Mouse (Mus musculus): Measurements from ENCODE around the gene Guk1.
A peak's percentile ranks its signal among the peaks of the same experiment; 100 is the strongest.

Guk1 gene

GRCm38 (mm10) chr11:59226787-59227603 lies 35.0 kb upstream of the Guk1 start:
- TF ChIP-seq POU5F1 (IDR thresholded peaks at IDR 0.05; ENCODE audit: borderline replicate concordance, low read length) (no peak), CTCF (conservative IDR thresholded peaks at IDR 0.05; ENCODE audit: low read length) (no peak)
- H3K36me3 ChIP-seq (ENCODE audit: insufficient read depth, low read length): peaks cover 48% of the 10 kb centered on the region
- H3K4me3 ChIP-seq (replicated peaks; ENCODE audit: low read length): peak overlapping the region; percentile 99
- peaks cover 68% of the 10 kb centered on the region for H3K4me1 ChIP-seq (replicated peaks; ENCODE audit: low read depth, low read length)
- H3K27me3 ChIP-seq (ENCODE audit: insufficient read depth, low read length): no peaks in the 10 kb centered on the region
- H3K9me3 ChIP-seq (ENCODE audit: low read length): no peaks in the 10 kb centered on the region

- Histone ChIP-seq H3K9me3 (ENCODE audit: low read length) (no peaks in the 10 kb centered on the region), H3K36me3 (ENCODE audit: insufficient read depth, low read length) (peaks cover 55% of the 10 kb centered on the region), H3K27me3 (ENCODE audit: insufficient read depth, low read length) (no peaks in the 10 kb centered on the region), H3K4me3 (replicated peaks; ENCODE audit: low read length) (peak overlapping the region; percentile 99), H3K4me1 (replicated peaks; ENCODE audit: low read depth, low read length) (peaks cover 76% of the 10 kb centered on the region)
- TF ChIP-seq NANOG (IDR thresholded peaks at IDR 0.05; ENCODE audit: borderline replicate concordance, low read length) (no peak), POU5F1 (IDR thresholded peaks at IDR 0.05; ENCODE audit: borderline replicate concordance, low read length) (no peak), CTCF (conservative IDR thresholded peaks at IDR 0.05; ENCODE audit: low read length) (no peak)
Observed at GRCm38 (mm10) chr11:59226251-59226650, 34.2 kb upstream of the Guk1 start.

- Histone ChIP-seq H3K27me3 (ENCODE audit: insufficient read depth, low read length) (no peaks in the 10 kb centered on the region), H3K36me3 (ENCODE audit: insufficient read depth, low read length) (peaks cover 66% of the 10 kb centered on the region), H3K9me3 (ENCODE audit: low read length) (no peaks in the 10 kb centered on the region), H3K4me3 (replicated peaks; ENCODE audit: low read length) (no peak overlapping the region), H3K4me1 (replicated peaks; ENCODE audit: low read depth, low read length) (peaks cover 81% of the 10 kb centered on the region)
- TF ChIP-seq CTCF (conservative IDR thresholded peaks at IDR 0.05; ENCODE audit: low read length) (no peak), NANOG (IDR thresholded peaks at IDR 0.05; ENCODE audit: borderline replicate concordance, low read length) (no peak)
Observed at GRCm38 (mm10) chr11:59225167-59225566, 33.2 kb upstream of the Guk1 start.

GRCm38 (mm10) chr11:59224470-59224869 lies 32.5 kb upstream of the Guk1 start:
- TF ChIP-seq NANOG (IDR thresholded peaks at IDR 0.05; ENCODE audit: borderline replicate concordance, low read length) (no peak), POU5F1 (IDR thresholded peaks at IDR 0.05; ENCODE audit: borderline replicate concordance, low read length) (no peak), CTCF (conservative IDR thresholded peaks at IDR 0.05; ENCODE audit: low read length) (no peak)
- Histone ChIP-seq H3K36me3 (ENCODE audit: insufficient read depth, low read length) (peaks cover 70% of the 10 kb centered on the region), H3K27me3 (ENCODE audit: insufficient read depth, low read length) (no peaks in the 10 kb centered on the region), H3K4me3 (replicated peaks; ENCODE audit: low read length) (no peak overlapping the region), H3K9me3 (ENCODE audit: low read length) (no peaks in the 10 kb centered on the region), H3K4me1 (replicated peaks; ENCODE audit: low read depth, low read length) (peaks cover 87% of the 10 kb centered on the region)

GRCm38 (mm10) chr11:59224025-59224424 lies 32.0 kb upstream of the Guk1 start:
- Histone ChIP-seq H3K27me3 (ENCODE audit: insufficient read depth, low read length) (no peaks in the 10 kb centered on the region), H3K4me3 (replicated peaks; ENCODE audit: low read length) (no peak overlapping the region), H3K36me3 (ENCODE audit: insufficient read depth, low read length) (peaks cover 72% of the 10 kb centered on the region), H3K9me3 (ENCODE audit: low read length) (no peaks in the 10 kb centered on the region), H3K4me1 (replicated peaks; ENCODE audit: low read depth, low read length) (peaks cover 87% of the 10 kb centered on the region)
- no peak for TF ChIP-seq CTCF (conservative IDR thresholded peaks at IDR 0.05; ENCODE audit: low read length)
- no peak for TF ChIP-seq POU5F1 (IDR thresholded peaks at IDR 0.05; ENCODE audit: borderline replicate concordance, low read length)
- TF ChIP-seq NANOG (IDR thresholded peaks at IDR 0.05; ENCODE audit: borderline replicate concordance, low read length): no peak

- no peak for TF ChIP-seq NANOG (IDR thresholded peaks at IDR 0.05; ENCODE audit: borderline replicate concordance, low read length)
- no peak for TF ChIP-seq POU5F1 (IDR thresholded peaks at IDR 0.05; ENCODE audit: borderline replicate concordance, low read length)
- no peak for TF ChIP-seq CTCF (conservative IDR thresholded peaks at IDR 0.05; ENCODE audit: low read length)
- H3K4me3 ChIP-seq (replicated peaks; ENCODE audit: low read length): no peak overlapping the region
- peaks cover 88% of the 10 kb centered on the region for H3K36me3 ChIP-seq (ENCODE audit: insufficient read depth, low read length)
- peaks cover 97% of the 10 kb centered on the region for H3K4me1 ChIP-seq (replicated peaks; ENCODE audit: low read depth, low read length)
- H3K27me3 ChIP-seq (ENCODE audit: insufficient read depth, low read length): no peaks in the 10 kb centered on the region
- no peaks in the 10 kb centered on the region for H3K9me3 ChIP-seq (ENCODE audit: low read length)
Observed at GRCm38 (mm10) chr11:59222306-59222705, 30.3 kb upstream of the Guk1 start.

- Histone ChIP-seq H3K4me3 (replicated peaks; ENCODE audit: low read length) (no peak overlapping the region; the same call in 1 of the 2 replicates), H3K27me3 (ENCODE audit: insufficient read depth, low read length) (no peaks in the 10 kb centered on the region), H3K4me1 (replicated peaks; ENCODE audit: low read depth, low read length) (peaks cover 97% of the 10 kb centered on the region), H3K36me3 (ENCODE audit: insufficient read depth, low read length) (peaks cover 84% of the 10 kb centered on the region), H3K9me3 (ENCODE audit: low read length) (no peaks in the 10 kb centered on the region)
- no peak for TF ChIP-seq CTCF (conservative IDR thresholded peaks at IDR 0.05; ENCODE audit: low read length)
- no peak for TF ChIP-seq NANOG (IDR thresholded peaks at IDR 0.05; ENCODE audit: borderline replicate concordance, low read length)
- TF ChIP-seq POU5F1 (IDR thresholded peaks at IDR 0.05; ENCODE audit: borderline replicate concordance, low read length): no peak
Observed at GRCm38 (mm10) chr11:59221604-59222003, 29.6 kb upstream of the Guk1 start.

GRCm38 (mm10) chr11:59219064-59219463 lies 27.1 kb upstream of the Guk1 start:
- Histone ChIP-seq H3K4me1 (replicated peaks; ENCODE audit: low read depth, low read length) (peaks cover 97% of the 10 kb centered on the region), H3K9me3 (ENCODE audit: low read length) (no peaks in the 10 kb centered on the region), H3K36me3 (ENCODE audit: insufficient read depth, low read length) (peaks cover 86% of the 10 kb centered on the region), H3K4me3 (replicated peaks; ENCODE audit: low read length) (peak overlapping the region; percentile 53), H3K27me3 (ENCODE audit: insufficient read depth, low read length) (no peaks in the 10 kb centered on the region)
- peak; percentile 96 for TF ChIP-seq CTCF (conservative IDR thresholded peaks at IDR 0.05; ENCODE audit: low read length)
- no peak for TF ChIP-seq POU5F1 (IDR thresholded peaks at IDR 0.05; ENCODE audit: borderline replicate concordance, low read length)

Data from E14TG2a.4 (cell line).